Mouse (Mus musculus): ENCODE results near the gene Cox16. TPM values are rescaled to one million over a fixed set of nuclear protein-coding genes. Genes with fewer than 3 reads are reported as not detected.

The Cox16 gene
- total and polyA plus RNA-seq, 2 experiments from 2014 or later = 56.8 to 131 TPM

GRCm38 (mm10) chr12:81315953-81316352, 169.0 kb downstream of the Cox16 start:
- Histone ChIP-seq H3K9me3 (ENCODE audit: low read length) (no peaks in the 10 kb centered on the region), H3K27me3 (ENCODE audit: insufficient read depth, low read length) (no peaks in the 10 kb centered on the region), H3K27ac (no peak overlapping the region), H3K9ac (replicated peaks; ENCODE audit: low read length) (no peak overlapping the region), H3K4me2 (ENCODE audit: low read depth, low read length) (no peak overlapping the region), H3K36me3 (ENCODE audit: insufficient read depth, low read length) (0 out of 2 replicates have a peak, but pooled peaks cover 4% of the 10 kb centered on the region), H3K4me1 (ENCODE audit: insufficient read depth, low read length) (0 out of 2 replicates have a peak, but pooled peaks cover 3% of the 10 kb centered on the region), H3K4me3 (ENCODE audit: low read length) (no peak overlapping the region)
- DNase-seq (ENCODE audit: low spot score) = no peak
- no peak for ATAC-seq
- no peak for TF ChIP-seq CTCF (IDR thresholded peaks at IDR 0.05; ENCODE audit: low read depth)
- 83% methylated on average over 5 of the region's 5 CpGs for WGBS

Other genes starting within 250 kb of the Cox16 start
- 51.2 and 52.0 TPM in 2 replicates for gene Slc8a3, start 151.9 kb downstream of the Cox16 start, total RNA-seq (2014; rRNA removed)
- gene Slc8a3, start 151.9 kb downstream of the Cox16 start, polyA plus RNA-seq (2015; fragmentation: Nextera tagmentation; extraction: Ambion mirVana) = 9.9 and 11.0 TPM in 2 replicates
- gene Gm4787, start 105.7 kb downstream of the Cox16 start, total RNA-seq (2014; rRNA removed) = 0.68 and 3.5 TPM in 2 replicates
- gene Gm4787, start 105.7 kb downstream of the Cox16 start, polyA plus RNA-seq (2015; fragmentation: Nextera tagmentation; extraction: Ambion mirVana) = 0.09 and 0.11 TPM in 2 replicates
- gene Adam4, start 63.2 kb downstream of the Cox16 start, total RNA-seq (2014; rRNA removed) = 1.5 TPM in 2 replicates
- 0.11 TPM in 2 replicates for gene Adam4, start 63.2 kb downstream of the Cox16 start, polyA plus RNA-seq (2015; fragmentation: Nextera tagmentation; extraction: Ambion mirVana)
- gene Gm20498, start 47.8 kb upstream of the Cox16 start, total RNA-seq (2014; rRNA removed) = 23.0 and 45.1 TPM in 2 replicates
- gene Gm20498, start 47.8 kb upstream of the Cox16 start, polyA plus RNA-seq (2015; fragmentation: Nextera tagmentation; extraction: Ambion mirVana) = 43.6 and 49.4 TPM in 2 replicates
- 13.4 and 17.5 TPM in 2 replicates for gene Synj2bp, start 47.8 kb upstream of the Cox16 start, total RNA-seq (2014; rRNA removed)
- gene Synj2bp, start 47.8 kb upstream of the Cox16 start, polyA plus RNA-seq (2015; fragmentation: Nextera tagmentation; extraction: Ambion mirVana) = 19.8 and 24.8 TPM in 2 replicates
- 0.11 and 0.73 TPM in 2 replicates for gene Adam21, start 83.3 kb upstream of the Cox16 start, total RNA-seq (2014; rRNA removed)
- gene Adam21, start 83.3 kb upstream of the Cox16 start, polyA plus RNA-seq (2015; fragmentation: Nextera tagmentation; extraction: Ambion mirVana) = 0.51 and 0.54 TPM in 2 replicates
- 12.3 and 25.6 TPM in 2 replicates for gene Med6, start 109.9 kb upstream of the Cox16 start, total RNA-seq (2014; rRNA removed)
- 31.5 and 35.5 TPM in 2 replicates for gene Med6, start 109.9 kb upstream of the Cox16 start, polyA plus RNA-seq (2015; fragmentation: Nextera tagmentation; extraction: Ambion mirVana)
- 60.2 and 60.4 TPM in 2 replicates for gene Ttc9, start 146.1 kb upstream of the Cox16 start, total RNA-seq (2014; rRNA removed)
- gene Ttc9, start 146.1 kb upstream of the Cox16 start, polyA plus RNA-seq (2015; fragmentation: Nextera tagmentation; extraction: Ambion mirVana) = 17.3 and 19.0 TPM in 2 replicates

Measured in hindbrain, postnatal 0 days (tissue).